Mouse (Mus musculus): Measurements from ENCODE around the gene Klhdc10.

The Klhdc10 gene

DNA sequence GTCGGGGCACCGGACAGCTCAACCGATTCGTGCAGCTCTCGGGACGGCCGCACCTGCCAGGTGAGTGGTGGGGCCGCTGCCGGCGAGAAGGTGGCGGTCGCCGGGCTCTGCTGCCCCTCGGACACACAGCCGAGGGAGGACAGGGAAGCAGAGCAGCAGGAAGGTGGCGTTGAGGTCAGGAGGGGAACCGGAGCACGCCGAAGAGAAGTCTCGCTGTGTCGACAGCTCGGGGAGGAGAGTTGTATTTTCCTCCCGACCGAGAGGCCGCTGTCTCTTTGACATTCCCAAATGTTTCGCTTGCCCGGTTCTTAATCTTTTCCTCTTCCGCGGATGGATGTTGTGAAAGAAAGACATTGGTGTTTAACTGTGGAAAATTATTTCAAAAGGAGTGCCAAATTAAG is 423 bp downstream of the Klhdc10 start:
- peak; percentile 17; the same call in 1 of the 2 replicates for ATAC-seq (ENCODE audit: low TSS enrichment)

DNA sequence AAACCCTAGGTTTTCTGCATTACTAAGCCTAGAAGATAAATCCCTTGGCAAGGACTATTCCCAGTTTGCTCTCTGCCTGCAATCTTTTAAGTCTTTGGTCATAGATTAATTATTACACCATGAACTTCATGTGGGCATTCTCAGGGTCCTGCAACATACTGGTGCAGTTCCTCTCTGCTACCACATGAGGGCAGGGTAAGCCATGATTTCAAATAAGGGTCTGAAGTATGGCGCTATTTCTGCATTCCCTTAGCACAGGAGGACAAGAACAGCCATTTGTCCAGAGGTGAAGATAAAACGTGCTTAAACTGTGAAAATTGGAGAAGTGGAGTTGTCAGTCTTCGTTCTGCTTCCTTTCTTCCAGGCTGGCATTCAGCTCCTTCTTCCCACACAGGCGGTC is 1.8 kb downstream of the Klhdc10 start:
- 0 out of 2 replicates have a peak, but pooled peaks have one; percentile 28 for ATAC-seq (ENCODE audit: low TSS enrichment)

DNA sequence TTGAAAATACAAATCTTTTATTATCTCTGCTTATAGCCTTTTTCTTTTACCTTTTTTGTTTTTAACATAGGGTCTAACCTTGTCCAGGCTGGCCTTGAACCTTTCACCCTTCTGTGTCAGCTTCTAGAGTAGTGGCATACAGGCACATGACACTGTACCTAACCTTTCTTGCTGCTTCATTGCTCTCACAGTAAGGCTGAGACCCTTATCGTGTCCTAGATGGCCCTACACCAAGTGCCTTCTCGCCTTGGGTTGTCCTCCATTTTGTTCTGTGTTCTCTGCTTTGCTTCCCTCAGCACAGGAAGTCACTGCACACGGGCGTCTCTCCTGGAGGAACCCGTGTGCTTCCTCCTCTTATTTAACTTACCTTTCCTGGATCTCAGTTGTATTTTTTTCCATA is 3.0 kb downstream of the Klhdc10 start:
- ATAC-seq (ENCODE audit: low TSS enrichment): no peak

GRCm38 (mm10) chr6:30408276-30408675 is 6.6 kb downstream of the Klhdc10 start:
- ATAC-seq (ENCODE audit: low TSS enrichment): no peak

GRCm38 (mm10) chr6:30409399-30410093 is 7.9 kb downstream of the Klhdc10 start:
- no peak for ATAC-seq (ENCODE audit: low TSS enrichment)

GRCm38 (mm10) chr6:30411311-30411710 is 9.6 kb downstream of the Klhdc10 start:
- no peak for ATAC-seq (ENCODE audit: low TSS enrichment)

- no peak for ATAC-seq (ENCODE audit: low TSS enrichment)
Measured at GRCm38 (mm10) chr6:30416126-30416525, 14.5 kb downstream of the Klhdc10 start.

DNA sequence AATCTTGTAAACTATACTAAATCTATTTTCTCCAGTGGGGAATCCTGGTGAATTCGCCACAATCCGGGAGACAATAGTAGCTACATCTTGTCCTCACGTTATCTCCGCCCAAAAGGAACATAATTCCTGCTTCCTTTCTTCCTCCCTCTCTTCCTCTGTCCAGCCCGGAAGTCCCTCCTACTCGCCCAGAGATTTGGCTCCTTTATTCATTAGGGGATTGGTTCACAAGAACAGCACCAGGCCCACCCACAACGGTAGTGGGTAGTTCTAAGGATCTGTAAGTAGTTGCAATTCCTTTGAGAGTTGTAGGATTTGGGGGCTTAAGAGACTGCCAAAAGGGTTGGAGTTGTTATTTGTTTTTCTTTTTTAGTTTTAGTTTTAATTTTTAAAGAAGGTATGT is 15.1 kb downstream of the Klhdc10 start:
- ATAC-seq (ENCODE audit: low TSS enrichment): no peak

- peak; percentile 88 for ATAC-seq (ENCODE audit: low TSS enrichment)
Measured at GRCm38 (mm10) chr6:30432461-30433192, 31.0 kb downstream of the Klhdc10 start.

- ATAC-seq (ENCODE audit: low TSS enrichment): no peak
Measured at GRCm38 (mm10) chr6:30436476-30436875, 34.8 kb downstream of the Klhdc10 start.

GRCm38 (mm10) chr6:30437054-30437453 is 35.4 kb downstream of the Klhdc10 start:
- no peak for ATAC-seq (ENCODE audit: low TSS enrichment)

- ATAC-seq (ENCODE audit: low TSS enrichment): no peak
Measured at GRCm38 (mm10) chr6:30439576-30439975, 37.9 kb downstream of the Klhdc10 start.

GRCm38 (mm10) chr6:30456991-30457390 is 55.3 kb downstream of the Klhdc10 start:
- no peak for ATAC-seq (ENCODE audit: low TSS enrichment)

GRCm38 (mm10) chr6:30458626-30459025 is 57.0 kb downstream of the Klhdc10 start:
- ATAC-seq (ENCODE audit: low TSS enrichment): peak; percentile 39

- no peak for ATAC-seq (ENCODE audit: low TSS enrichment)
Measured at GRCm38 (mm10) chr6:30459056-30459747, 57.5 kb downstream of the Klhdc10 start.

DNA sequence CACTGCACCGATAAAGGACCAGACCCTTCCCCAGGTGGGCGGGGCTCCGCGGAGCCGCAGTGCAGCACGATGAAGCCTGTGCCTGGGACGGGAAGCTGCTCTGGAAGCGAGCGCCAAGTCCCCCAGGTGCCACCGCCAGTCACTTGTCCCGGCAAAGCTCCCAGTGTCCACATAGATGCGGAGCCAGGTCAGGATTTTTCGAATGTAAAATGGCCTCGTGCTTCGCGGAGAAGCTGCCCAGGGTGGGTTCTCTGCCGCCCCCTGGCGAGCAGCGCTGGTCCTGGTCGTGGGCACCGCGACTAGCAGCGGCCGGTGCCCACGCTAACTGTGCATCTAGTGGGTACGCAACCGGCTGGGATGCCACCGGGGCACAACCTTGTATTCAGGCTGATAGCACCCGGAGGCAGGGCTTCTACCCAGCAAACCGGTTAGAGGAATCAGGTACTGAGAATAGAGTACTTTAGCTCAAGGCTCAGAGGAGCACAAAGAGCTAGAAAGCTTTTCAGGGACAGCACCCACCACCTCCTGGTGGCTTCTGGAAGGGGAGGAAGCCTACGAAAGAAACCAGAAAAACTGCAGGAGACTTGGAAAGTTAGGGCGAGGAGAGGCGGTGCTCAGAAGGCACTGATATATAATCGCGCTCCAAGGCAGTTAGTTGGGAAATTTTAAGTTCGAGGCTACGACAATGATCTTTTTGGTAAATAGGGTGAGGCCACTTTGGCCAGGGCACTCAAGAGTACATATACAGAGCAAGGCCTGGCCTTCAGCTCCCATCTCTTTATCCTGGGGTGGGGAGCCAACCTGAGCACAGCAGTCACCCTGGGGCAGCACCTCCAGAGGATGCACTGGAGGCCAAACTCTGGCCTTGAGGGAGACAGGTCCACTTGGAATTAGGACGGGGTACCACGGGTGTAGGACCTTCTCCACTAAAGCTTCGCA is 58.4 kb downstream of the Klhdc10 start:
- ATAC-seq (ENCODE audit: low TSS enrichment): peak; percentile 48

DNA sequence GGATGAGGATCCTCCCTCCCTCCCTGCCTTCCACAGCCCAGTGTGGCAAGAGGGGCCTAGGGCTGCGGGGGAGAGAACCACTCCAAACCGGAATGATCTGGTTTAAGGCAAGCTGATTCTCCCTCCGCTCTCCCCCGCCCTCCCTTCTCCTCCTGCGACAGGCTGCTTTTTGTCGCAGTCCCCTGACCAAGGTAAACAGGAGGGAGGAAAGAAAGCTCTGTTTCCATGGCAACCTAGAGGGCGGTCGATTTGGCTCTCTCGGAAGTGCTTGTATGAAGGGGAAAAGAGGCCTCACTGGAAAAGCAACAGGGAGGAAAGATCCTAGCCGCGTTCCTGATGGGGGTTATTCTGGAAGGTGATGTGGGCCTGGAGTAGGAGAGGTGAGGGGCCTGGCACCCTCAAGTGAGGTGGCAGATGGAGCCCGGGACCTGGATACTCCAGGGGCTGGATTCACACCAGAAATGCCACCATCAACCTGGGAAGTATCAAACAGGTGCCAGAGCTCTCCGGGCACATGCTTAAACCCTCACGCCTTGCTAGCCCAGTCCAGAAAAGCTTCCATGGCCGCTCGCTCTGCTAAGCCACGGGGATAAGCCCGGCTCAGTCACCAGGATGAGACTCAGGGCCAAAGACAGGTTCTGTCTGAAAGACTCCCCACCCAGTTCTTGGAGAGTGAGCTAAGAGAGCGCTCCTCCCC is 59.2 kb downstream of the Klhdc10 start:
- peak; percentile 67 for ATAC-seq (ENCODE audit: low TSS enrichment)

DNA sequence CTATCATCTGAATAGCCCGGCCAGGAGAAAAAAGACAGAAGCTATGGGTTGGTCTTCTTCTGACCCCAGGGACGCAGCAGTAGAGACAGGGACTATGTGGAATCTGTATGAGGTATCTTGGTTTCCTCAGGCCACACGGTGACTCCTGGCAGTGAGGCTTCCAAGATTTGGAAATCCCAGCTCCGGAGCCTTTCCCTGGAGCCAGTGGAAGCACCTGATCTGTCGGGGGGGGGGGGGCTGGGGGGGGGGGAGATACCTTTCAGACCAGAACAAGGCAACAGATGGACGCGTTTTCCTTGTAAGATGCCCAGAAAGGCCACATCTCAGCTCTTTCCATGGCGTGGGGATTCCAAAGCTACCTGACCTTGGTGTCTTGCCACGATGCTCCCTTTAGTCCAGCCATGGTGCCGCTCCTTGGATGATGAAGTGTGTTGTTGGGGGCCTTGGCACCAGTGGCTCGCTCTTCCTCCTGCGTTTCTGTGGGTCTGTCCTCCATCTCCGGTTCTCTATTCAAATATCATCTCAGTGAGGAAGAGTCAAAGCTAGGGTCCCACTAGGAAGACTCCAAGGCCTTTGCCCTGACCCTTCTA is 60.2 kb downstream of the Klhdc10 start:
- ATAC-seq (ENCODE audit: low TSS enrichment): no peak

DNA sequence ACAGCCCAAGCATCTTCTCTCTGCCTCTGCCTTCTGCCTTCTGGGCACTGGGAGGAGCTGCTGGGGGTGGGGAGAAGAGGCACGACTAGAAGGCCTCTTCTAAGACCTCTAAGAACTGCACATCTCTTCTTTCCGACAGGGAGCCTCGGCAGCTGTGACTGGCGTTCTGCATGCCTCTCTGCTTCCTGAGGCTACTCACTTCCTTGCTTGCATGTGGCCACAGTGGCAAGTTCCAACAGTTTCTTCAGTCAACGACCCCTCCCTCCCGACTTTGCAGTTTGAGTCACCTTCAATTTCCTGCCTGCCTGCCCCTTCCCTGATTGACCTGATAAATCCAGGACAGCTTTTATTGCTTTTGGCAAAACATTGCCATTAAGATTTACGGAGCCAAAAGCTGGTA is 61.2 kb downstream of the Klhdc10 start:
- ATAC-seq (ENCODE audit: low TSS enrichment): no peak

- no peak for ATAC-seq (ENCODE audit: low TSS enrichment)
Measured at GRCm38 (mm10) chr6:30465586-30465985, 63.9 kb downstream of the Klhdc10 start.

- ATAC-seq (ENCODE audit: low TSS enrichment): no peak
Measured at GRCm38 (mm10) chr6:30468058-30468457, 66.4 kb downstream of the Klhdc10 start.

Data from frontal cortex, adult (tissue).